Mouse (Mus musculus): ENCODE measurements around the gene Dcaf6. TPM values are rescaled to one million over a fixed set of nuclear protein-coding genes. Genes with fewer than 3 reads are reported as not detected.

Gene Dcaf6
- 10 to 100 TPM; 76.3 to 77.7 TPM for total RNA-seq (2021)

GRCm38 (mm10) chr1:165460360-165460800 is at the start of gene Dcaf6, which contains the start of gene Mpc2:
TSS of gene Dcaf6 (minus strand) at chr1:165460475.
TSS of gene Mpc2 (plus strand) at chr1:165460637.
- intact Hi-C loops (cut with DNase I): loop anchor here (5.0 to 10.0 kb wide), 5 partner anchors 127 to 544 kb away; partner anchors contain the start of genes Pou2f1 and Tiprl
- peak; percentile 100 for DNase-seq

GRCm38 (mm10) chr1:165506303-165506702 is 46.0 kb upstream of the Dcaf6 start:
- no peak for DNase-seq
- intact Hi-C loops (cut with DNase I): no loop called here

- peak; percentile 65 to 68 for DNase-seq
- intact Hi-C loops (cut with DNase I): loop anchor here (1.0 to 5.0 kb wide), 2 partner anchors 114 to 251 kb away; no protein-coding TSS in a partner anchor
Measured at GRCm38 (mm10) chr1:165503307-165504024, 43.2 kb upstream of the Dcaf6 start.

GRCm38 (mm10) chr1:165498856-165499255 is 38.6 kb upstream of the Dcaf6 start:
- peak in 1 of 2 experiments; percentile 23 for DNase-seq
- intact Hi-C loops (cut with DNase I): no loop called here

GRCm38 (mm10) chr1:165489197-165489596 is 28.9 kb upstream of the Dcaf6 start:
- DNase-seq: no peak
- intact Hi-C loops (cut with DNase I): no loop called here

GRCm38 (mm10) chr1:165486108-165486507 is 25.8 kb upstream of the Dcaf6 start:
- intact Hi-C loops (cut with DNase I): no loop called here
- DNase-seq: no peak

- intact Hi-C loops (cut with DNase I): no loop called here
Measured at GRCm38 (mm10) chr1:165484688-165485233, 24.5 kb upstream of the Dcaf6 start, which contains the start of gene Adcy10. TSS of gene Adcy10 (plus strand) at chr1:165485183.

GRCm38 (mm10) chr1:165471490-165471889 is 11.2 kb upstream of the Dcaf6 start:
- no peak for DNase-seq
- intact Hi-C loops (cut with DNase I): no loop called here

More at GRCm38 (mm10) chr1:165484688-165485233, 24.5 kb upstream of the Dcaf6 start, which contains the start of gene Adcy10:
- DNase-seq: no peak

- DNase-seq: no peak
- intact Hi-C loops (cut with DNase I): loop anchor here (10.0 kb wide), 2 partner anchors 265 to 535 kb away; partner anchors contain the start of gene Pou2f1
Measured at GRCm38 (mm10) chr1:165469717-165470116, 9.4 kb upstream of the Dcaf6 start.

GRCm38 (mm10) chr1:165468971-165469370 is 8.7 kb upstream of the Dcaf6 start:
- intact Hi-C loops (cut with DNase I): loop anchor here (10.0 kb wide), 2 partner anchors 266 to 536 kb away; partner anchors contain the start of gene Pou2f1
- no peak for DNase-seq

GRCm38 (mm10) chr1:165464574-165464973 is 4.3 kb upstream of the Dcaf6 start:
- DNase-seq: no peak
- intact Hi-C loops (cut with DNase I): loop anchor here (5.0 to 10.0 kb wide), 5 partner anchors 123 to 540 kb away; partner anchors contain the start of genes Pou2f1 and Tiprl

GRCm38 (mm10) chr1:165462861-165463260 is 2.6 kb upstream of the Dcaf6 start:
- DNase-seq: no peak
- intact Hi-C loops (cut with DNase I): loop anchor here (5.0 to 10.0 kb wide), 5 partner anchors 124 to 542 kb away; partner anchors contain the start of genes Pou2f1 and Tiprl

- intact Hi-C loops (cut with DNase I): loop anchor here (5.0 to 10.0 kb wide), 5 partner anchors 126 to 543 kb away; partner anchors contain the start of genes Pou2f1 and Tiprl
- peak; percentile 50 to 55 for DNase-seq
Measured at GRCm38 (mm10) chr1:165461681-165462080, 1.4 kb upstream of the Dcaf6 start.

GRCm38 (mm10) chr1:165460801-165461377 is 614 bp upstream of the Dcaf6 start:
- intact Hi-C loops (cut with DNase I): loop anchor here (5.0 to 10.0 kb wide), 5 partner anchors 126 to 544 kb away; partner anchors contain the start of genes Pou2f1 and Tiprl
- DNase-seq: peak; percentile 99

GRCm38 (mm10) chr1:165459503-165460181 is 633 bp downstream of the Dcaf6 start:
- intact Hi-C loops (cut with DNase I): loop anchor here (5.0 to 10.0 kb wide), 5 partner anchors 128 to 545 kb away; partner anchors contain the start of genes Pou2f1 and Tiprl

GRCm38 (mm10) chr1:165459041-165459502 is 1.2 kb downstream of the Dcaf6 start:
- intact Hi-C loops (cut with DNase I): no loop called here
- no peak for DNase-seq

More at GRCm38 (mm10) chr1:165459503-165460181, 633 bp downstream of the Dcaf6 start:
- peak; percentile 78 to 83 for DNase-seq

GRCm38 (mm10) chr1:165441719-165442118 is 18.6 kb downstream of the Dcaf6 start:
- DNase-seq: no peak
- intact Hi-C loops (cut with DNase I): no loop called here

- DNase-seq: no peak
- intact Hi-C loops (cut with DNase I): no loop called here
Measured at GRCm38 (mm10) chr1:165441201-165441600, 19.1 kb downstream of the Dcaf6 start.

GRCm38 (mm10) chr1:165440788-165441187 is 19.5 kb downstream of the Dcaf6 start:
- intact Hi-C loops (cut with DNase I): no loop called here
- no peak for DNase-seq
